Mouse (Mus musculus) forebrain, postnatal 0 days (tissue): Measurements from ENCODE around the gene Coro1b. TPM values are rescaled to one million over a fixed set of nuclear protein-coding genes. Genes with fewer than 3 reads are reported as not detected.
"Not testable (repeated sequence)": the region's sequence is repeated elsewhere in the genome, so short reads cannot be mapped to it uniquely, and the experiment has no call there.

Experiments used
- ATAC-seq: fragments of 200-750 bp; cut with Nextera tagmentation; 2 replicates; pipeline ENCODE4 v1.8.0; 2017; ENCODE audit warnings: mild to moderate bottlenecking, moderate library complexity
- DNase-seq: peaks from one replicate; pipeline ENCODE4 v3.0.0-alpha.2; 2015
- H3K27ac ChIP-seq: fragments of 300-500 bp; sonication (generic); 2 replicates; pipeline ENCODE4 v1.5.1; 2014; ENCODE audit warnings: low read depth, mild to moderate bottlenecking, antibody characterized with exemption, low read length, moderate library complexity, mixed read lengths
- H3K27me3 ChIP-seq: fragments of 300-500 bp; sonication (generic); 2 replicates; pipeline ENCODE4 v1.6.1; 2014; ENCODE audit warnings: mild to moderate bottlenecking, low read length, mixed read lengths; ENCODE audit not compliant: insufficient read depth
- H3K36me3 ChIP-seq: fragments of 300-500 bp; sonication (generic); 2 replicates; pipeline ENCODE4 v1.6.1; 2014; ENCODE audit warnings: mild to moderate bottlenecking, moderate library complexity; ENCODE audit not compliant: insufficient read depth
- H3K4me1 ChIP-seq: fragments of 300-500 bp; sonication (generic); 2 replicates; pipeline ENCODE4 v1.6.1; 2014; ENCODE audit warnings: antibody characterized with exemption; ENCODE audit not compliant: insufficient read depth
- H3K4me2 ChIP-seq: fragments of 300-500 bp; sonication (generic); 2 replicates; pipeline ENCODE4 v1.6.1; 2014; ENCODE audit warnings: low read depth, mild to moderate bottlenecking, moderate library complexity
- H3K4me3 ChIP-seq: fragments of 300-500 bp; sonication (generic); 2 replicates; pipeline ENCODE4 v1.5.1; 2014; ENCODE audit warnings: low read depth, low read length, mixed read lengths
- H3K9ac ChIP-seq: fragments of 300-500 bp; sonication (generic); 2 replicates; pipeline ENCODE4 v1.6.1; 2014; ENCODE audit warnings: mild to moderate bottlenecking
- H3K9me3 ChIP-seq: fragments of 300-500 bp; sonication (generic); 2 replicates; pipeline ENCODE4 v1.6.1; 2016; ENCODE audit warnings: low read length
- CTCF ChIP-seq: sonication (generic); IDR thresholded peaks from 2 replicates; pipeline ENCODE4 v1.5.1; 2016; ENCODE audit warnings: antibody characterized with exemption, control low read depth, low read depth
- WGBS: fragments of 180-500 bp; shearing (Covaris S2); extraction: QIAGEN DNeasy Blood & Tissue Kit; methylation state at CpG from one replicate; pipeline ENCODE4 v1.1.7; 2014; 5-methylcytosine and 5-hydroxymethylcytosine counted together
- polyA plus RNA-seq: library from polyadenylated mRNA; unstranded; fragments of >200 nt; fragmentation: Nextera tagmentation; extraction: Ambion mirVana; gene quantifications from 2 replicates; pipeline ENCODE4 v1.2.1, GENCODE M21; 2015
- total RNA-seq: library from RNA; depleted of rRNA; stranded (reverse); fragments of >200 nt; gene quantifications from 2 replicates; pipeline ENCODE4 v1.2.3, GENCODE M21; 2014

Gene Coro1b
- total and polyA plus RNA-seq, 2 experiments from 2014 or later: 106 to 182 TPM

DNA sequence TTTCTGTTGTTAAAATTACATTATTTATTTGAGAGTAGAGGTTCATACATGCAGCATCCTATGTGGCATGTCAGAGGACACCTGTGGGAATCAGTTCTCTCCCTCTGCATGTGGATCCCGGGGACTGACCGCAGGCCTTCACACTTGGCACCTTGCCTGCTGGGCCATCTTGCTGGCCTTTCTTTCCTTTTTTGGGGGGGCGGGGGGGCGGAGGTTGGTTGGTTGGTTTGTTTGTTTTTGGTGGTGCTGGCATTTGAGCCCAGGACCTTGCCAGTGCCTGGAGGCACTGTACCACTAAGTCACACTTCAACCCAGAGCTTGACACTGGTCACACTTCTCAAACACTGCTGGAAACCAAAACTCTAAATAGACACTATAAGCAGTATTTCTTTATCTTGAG lies 14.1 kb upstream of the Coro1b start:
- Histone ChIP-seq H3K27me3 (no peaks in the 10 kb centered on the region), H3K4me2 (no peak overlapping the region), H3K9me3 (no peaks in the 10 kb centered on the region), H3K4me1 (no peaks in the 10 kb centered on the region), H3K9ac (no peak overlapping the region), H3K27ac (no peak overlapping the region), H3K36me3 (peaks cover 34% of the 10 kb centered on the region), H3K4me3 (no peak overlapping the region)
- ATAC-seq: no peak
- DNase-seq: no peak
- WGBS: 82% methylated on average over 4 of the region's 4 CpGs
- no peak for TF ChIP-seq CTCF

DNA sequence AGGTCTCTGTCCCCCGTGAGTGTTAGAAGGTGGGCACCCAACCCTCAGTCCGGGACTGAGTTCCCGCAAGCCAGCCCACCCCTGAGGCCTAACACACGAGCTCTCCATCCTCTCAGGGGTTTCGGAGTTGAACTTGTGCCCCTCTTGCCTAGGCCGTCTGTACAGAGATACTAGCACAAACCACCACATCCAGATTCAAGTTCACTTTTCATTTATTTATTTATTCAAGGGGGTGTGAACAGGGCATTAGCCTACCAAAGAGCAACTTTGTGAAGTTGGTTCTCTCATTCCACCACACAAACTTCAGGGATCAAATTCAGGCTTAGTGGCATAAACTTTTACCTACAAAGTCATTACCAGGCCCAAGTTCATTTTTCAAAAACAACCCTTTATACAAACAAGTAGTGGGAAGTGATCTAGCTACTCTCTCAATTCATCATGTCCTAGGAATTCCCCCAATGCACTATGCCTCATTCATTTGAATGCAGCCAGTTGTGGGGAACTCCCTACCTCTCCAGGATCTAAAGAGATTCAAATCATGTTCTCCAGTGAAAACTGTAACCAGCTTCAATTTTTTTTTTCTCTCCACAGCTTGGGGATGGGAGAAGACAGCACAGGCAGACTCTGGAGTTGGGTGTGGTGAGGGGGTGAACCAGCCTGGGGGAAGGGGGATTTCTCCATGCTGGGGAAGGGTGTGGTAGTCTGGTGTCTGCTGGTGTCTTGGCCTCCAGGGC lies 13.0 kb upstream of the Coro1b start:
- H3K9me3 ChIP-seq, H3K4me1 ChIP-seq, ATAC-seq, H3K27ac ChIP-seq, DNase-seq, H3K27me3 ChIP-seq, H3K9ac ChIP-seq, H3K4me3 ChIP-seq, H3K4me2 ChIP-seq: not testable (repeated sequence)
- WGBS: 84% methylated on average over 6 of the region's 6 CpGs
- peaks cover 29% of the 10 kb centered on the region for H3K36me3 ChIP-seq

- WGBS: 27% methylated on average over 8 of the region's 8 CpGs
- not testable (repeated sequence) for H3K4me3 ChIP-seq, H3K4me1 ChIP-seq, H3K9me3 ChIP-seq, DNase-seq, H3K9ac ChIP-seq, H3K27me3 ChIP-seq, H3K4me2 ChIP-seq, H3K27ac ChIP-seq, ATAC-seq
- H3K36me3 ChIP-seq: peaks cover 24% of the 10 kb centered on the region
- TF ChIP-seq CTCF: peak; percentile 46
Measured at GRCm38 (mm10) chr19:4135963-4136345, 12.5 kb upstream of the Coro1b start.

GRCm38 (mm10) chr19:4136463-4136862 lies 12.0 kb upstream of the Coro1b start:
- H3K4me2 ChIP-seq: no peak overlapping the region
- H3K4me3 ChIP-seq: no peak overlapping the region
- H3K27ac ChIP-seq: no peak overlapping the region
- 72% methylated on average over 5 of the region's 5 CpGs for WGBS
- no peaks in the 10 kb centered on the region for H3K9me3 ChIP-seq
- ATAC-seq (no peak), DNase-seq (no peak)
- no peak for TF ChIP-seq CTCF
- no peaks in the 10 kb centered on the region for H3K4me1 ChIP-seq
- H3K36me3 ChIP-seq: peaks cover 19% of the 10 kb centered on the region
- H3K27me3 ChIP-seq: no peaks in the 10 kb centered on the region
- no peak overlapping the region for H3K9ac ChIP-seq

- H3K4me3 ChIP-seq: no peak overlapping the region
- H3K36me3 ChIP-seq: peaks cover 5% of the 10 kb centered on the region
- TF ChIP-seq CTCF: no peak
- no peaks in the 10 kb centered on the region for H3K4me1 ChIP-seq
- DNase-seq (no peak), ATAC-seq (no peak)
- no peak overlapping the region for H3K27ac ChIP-seq
- WGBS: 77% methylated on average over 5 of the region's 5 CpGs
- no peaks in the 10 kb centered on the region for H3K9me3 ChIP-seq
- no peaks in the 10 kb centered on the region for H3K27me3 ChIP-seq
- no peak overlapping the region for H3K9ac ChIP-seq
- no peak overlapping the region for H3K4me2 ChIP-seq
Measured at GRCm38 (mm10) chr19:4137913-4138312, 10.5 kb upstream of the Coro1b start.

- no peak for ATAC-seq
- WGBS: 69% methylated on average over 2 of the region's 2 CpGs
- no peak for TF ChIP-seq CTCF
Measured at GRCm38 (mm10) chr19:4139446-4139845, 9.0 kb upstream of the Coro1b start, which contains the start of gene Gpr152. Gpr152 (plus strand) TSS chr19:4139787.

GRCm38 (mm10) chr19:4140147-4140546 lies 8.3 kb upstream of the Coro1b start:
- no peak for TF ChIP-seq CTCF
- no peak for ATAC-seq

More at GRCm38 (mm10) chr19:4139446-4139845, 9.0 kb upstream of the Coro1b start, which contains the start of gene Gpr152:
- Histone ChIP-seq H3K27me3 (no peaks in the 10 kb centered on the region), H3K4me2 (no peak within 1 kb of the TSS), H3K4me3 (no peak within 1 kb of the TSS), H3K9ac (no peak within 1 kb of the TSS), H3K36me3 (no peaks in the 10 kb centered on the region), H3K9me3 (no peaks in the 10 kb centered on the region), H3K4me1 (no peaks in the 10 kb centered on the region), H3K27ac (no peak within 1 kb of the TSS)
- no peak for DNase-seq

More at GRCm38 (mm10) chr19:4140147-4140546, 8.3 kb upstream of the Coro1b start:
- no peak for DNase-seq
- no peaks in the 10 kb centered on the region for H3K36me3 ChIP-seq
- H3K9ac ChIP-seq: no peak overlapping the region
- H3K4me1 ChIP-seq: no peaks in the 10 kb centered on the region
- no peaks in the 10 kb centered on the region for H3K9me3 ChIP-seq
- 80% methylated on average over 6 of the region's 6 CpGs for WGBS
- no peak overlapping the region for H3K4me3 ChIP-seq
- no peak overlapping the region for H3K27ac ChIP-seq
- H3K27me3 ChIP-seq: no peaks in the 10 kb centered on the region
- no peak overlapping the region for H3K4me2 ChIP-seq
